Mouse (Mus musculus): ENCODE data around the gene Gm1979.
"Not testable (repeated sequence)": the region's sequence is repeated elsewhere in the genome, so short reads cannot be mapped to it uniquely, and the experiment has no call there.

The Gm1979 gene

GRCm38 (mm10) chr5:26004698-26005097 is at the start of gene Gm1979:
Gm1979 (minus strand) TSS chr5:26004798.
- not testable (repeated sequence) for DNase-seq (ENCODE audit: low read depth, low spot score); H3K36me3 ChIP-seq (ENCODE audit: control insufficient read depth, insufficient read depth, low read length, poor library complexity, severe bottlenecking); H3K27me3 ChIP-seq (ENCODE audit: control insufficient read depth, insufficient read depth, low read length, poor library complexity, severe bottlenecking)

GRCm38 (mm10) chr5:26039458-26039857 is 34.9 kb upstream of the Gm1979 start, which contains the start of gene Speer4a:
Speer4a (minus strand) TSS chr5:26039558.
- not testable (repeated sequence) for H3K27me3 ChIP-seq (ENCODE audit: control insufficient read depth, insufficient read depth, low read length, poor library complexity, severe bottlenecking); H3K36me3 ChIP-seq (ENCODE audit: control insufficient read depth, insufficient read depth, low read length, poor library complexity, severe bottlenecking); DNase-seq (ENCODE audit: low read depth, low spot score)

GRCm38 (mm10) chr5:26022816-26023215 is 18.2 kb upstream of the Gm1979 start, which contains the start of gene Gm5862:
Gm5862 (minus strand) TSS chr5:26022916.
- H3K36me3 ChIP-seq (ENCODE audit: control insufficient read depth, insufficient read depth, low read length, poor library complexity, severe bottlenecking); H3K27me3 ChIP-seq (ENCODE audit: control insufficient read depth, insufficient read depth, low read length, poor library complexity, severe bottlenecking); DNase-seq (ENCODE audit: low read depth, low spot score): not testable (repeated sequence)

GRCm38 (mm10) chr5:26007697-26008096 is 3.1 kb upstream of the Gm1979 start:
- not testable (repeated sequence) for H3K27me3 ChIP-seq (ENCODE audit: control insufficient read depth, insufficient read depth, low read length, poor library complexity, severe bottlenecking); H3K36me3 ChIP-seq (ENCODE audit: control insufficient read depth, insufficient read depth, low read length, poor library complexity, severe bottlenecking); DNase-seq (ENCODE audit: low read depth, low spot score)

GRCm38 (mm10) chr5:26006937-26007695 is 2.5 kb upstream of the Gm1979 start:
- not testable (repeated sequence) for DNase-seq (ENCODE audit: low read depth, low spot score); H3K27me3 ChIP-seq (ENCODE audit: control insufficient read depth, insufficient read depth, low read length, poor library complexity, severe bottlenecking); H3K36me3 ChIP-seq (ENCODE audit: control insufficient read depth, insufficient read depth, low read length, poor library complexity, severe bottlenecking)

- not testable (repeated sequence) for DNase-seq (ENCODE audit: low read depth, low spot score); H3K36me3 ChIP-seq (ENCODE audit: control insufficient read depth, insufficient read depth, low read length, poor library complexity, severe bottlenecking); H3K27me3 ChIP-seq (ENCODE audit: control insufficient read depth, insufficient read depth, low read length, poor library complexity, severe bottlenecking)
These were observed 16.0 kb downstream of the Gm1979 start, which contains the start of gene Gm21698 for GRCm38 (mm10) chr5:25988550-25988949. Gm21698 (minus strand) TSS chr5:25988650.

- DNase-seq (ENCODE audit: low read depth, low spot score); H3K27me3 ChIP-seq (ENCODE audit: control insufficient read depth, insufficient read depth, low read length, poor library complexity, severe bottlenecking); H3K36me3 ChIP-seq (ENCODE audit: control insufficient read depth, insufficient read depth, low read length, poor library complexity, severe bottlenecking): not testable (repeated sequence)
These were observed 32.0 kb downstream of the Gm1979 start, which contains the start of gene Gm21680 for GRCm38 (mm10) chr5:25972563-25972962. Gm21680 (minus strand) TSS chr5:25972663.

- not testable (repeated sequence) for DNase-seq (ENCODE audit: low read depth, low spot score); H3K27me3 ChIP-seq (ENCODE audit: control insufficient read depth, insufficient read depth, low read length, poor library complexity, severe bottlenecking); H3K36me3 ChIP-seq (ENCODE audit: control insufficient read depth, insufficient read depth, low read length, poor library complexity, severe bottlenecking)
These were observed 47.5 kb downstream of the Gm1979 start for GRCm38 (mm10) chr5:25957050-25957449.

- not testable (repeated sequence) for H3K27me3 ChIP-seq (ENCODE audit: control insufficient read depth, insufficient read depth, low read length, poor library complexity, severe bottlenecking); H3K36me3 ChIP-seq (ENCODE audit: control insufficient read depth, insufficient read depth, low read length, poor library complexity, severe bottlenecking); DNase-seq (ENCODE audit: low read depth, low spot score)
These were observed 48.0 kb downstream of the Gm1979 start for GRCm38 (mm10) chr5:25956611-25957010.

GRCm38 (mm10) chr5:25954317-25954716 is 50.3 kb downstream of the Gm1979 start, which contains the start of gene Gm21671:
Gm21671 (minus strand) TSS chr5:25954417.
- not testable (repeated sequence) for DNase-seq (ENCODE audit: low read depth, low spot score); H3K27me3 ChIP-seq (ENCODE audit: control insufficient read depth, insufficient read depth, low read length, poor library complexity, severe bottlenecking); H3K36me3 ChIP-seq (ENCODE audit: control insufficient read depth, insufficient read depth, low read length, poor library complexity, severe bottlenecking)

Measured in splenic B cell, adult 2 months (primary cell).